Mouse (Mus musculus) liver, postnatal 0 days (tissue): ENCODE results near the gene Axdnd1.

Experiments used
- CTCF ChIP-seq: sonication (generic); IDR thresholded peaks from 2 replicates; pipeline ENCODE4 v1.5.1; 2016; ENCODE audit warnings: antibody characterized with exemption, low read depth
- EP300 ChIP-seq: IDR thresholded peaks from 2 replicates; pipeline ENCODE4 v1.6.1; 2016; ENCODE audit warnings: antibody characterized with exemption, low read depth, mild to moderate bottlenecking

GRCm38 (mm10) chr1:156449089-156449488 lies 28.1 kb upstream of the Axdnd1 start:
- TF ChIP-seq CTCF (no peak), EP300 (no peak)
